Mouse (Mus musculus) heart, postnatal 36 days (tissue): ENCODE data around the gene Adamts18. TPM values are rescaled to one million over a fixed set of nuclear protein-coding genes. Genes with fewer than 3 reads are reported as not detected.
A peak's percentile ranks its signal among the peaks of the same experiment; 100 is the strongest.

Experiments used
- DNase-seq, 2 experiments: peaks; one replicate each; pipeline ENCODE4 v3.0.0; 2021 to 2022
- intact Hi-C: fragments of 180-260 bp; cut with DNase I; formaldehyde crosslinking; loops from one replicate; pipeline ENCODE4 v1.15.1; 2025
- total RNA-seq, 2 experiments: library from RNA; stranded (reverse); gene quantifications; 2 replicates each; pipeline ENCODE4 v1.2.3; 2021

The Adamts18 gene
- not detected for total RNA-seq

- no peak for DNase-seq
- intact Hi-C loops: no loop called here
Observed at GRCm38 (mm10) chr8:113848653-113849135, at the start of gene Adamts18. Gene Adamts18, minus strand, starts transcription at chr8:113848738.

DNA sequence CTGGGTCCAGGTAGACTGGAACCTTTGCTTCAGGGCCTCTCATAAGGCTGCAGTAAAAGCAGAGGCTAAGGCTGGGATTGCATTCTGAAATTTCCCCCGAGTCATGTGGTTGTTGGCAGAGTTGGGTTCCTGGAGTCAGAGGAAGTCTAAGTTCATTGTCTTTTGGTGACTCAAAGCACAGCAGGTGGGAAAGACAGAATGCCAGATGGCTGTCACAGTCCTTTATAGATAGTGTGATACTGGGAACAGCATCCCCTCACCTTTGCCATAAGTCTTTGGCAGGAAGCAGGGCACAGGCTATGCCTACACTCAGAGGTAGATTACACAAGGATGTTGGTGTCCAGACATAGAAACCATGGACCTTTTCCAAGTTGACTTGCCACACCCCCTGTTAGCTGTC, 47.9 kb upstream of the Adamts18 start:
- intact Hi-C loops: no loop called here

DNA sequence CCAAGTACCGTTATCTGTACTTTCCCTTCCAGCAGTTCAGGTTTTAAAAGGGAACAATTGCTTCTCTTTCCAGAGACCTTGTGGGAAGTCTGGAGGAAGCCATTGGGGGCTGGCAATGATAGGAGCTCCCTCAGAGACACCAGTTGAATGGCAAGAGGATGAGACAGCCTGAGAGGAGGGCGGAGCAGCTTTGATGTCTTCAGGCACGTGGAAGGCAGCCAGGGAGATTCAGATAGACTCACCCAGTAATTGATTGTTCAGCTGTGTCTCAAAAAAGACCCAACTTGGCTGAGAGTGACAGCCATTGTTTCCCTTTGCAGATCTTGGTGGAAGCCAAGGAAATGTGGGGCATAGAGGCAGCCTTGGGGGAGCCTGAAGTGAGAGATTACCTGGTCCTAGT, 42.8 kb upstream of the Adamts18 start:
- peak in 1 of 2 experiments; percentile 1 for DNase-seq
- intact Hi-C loops: no loop called here

More for the DNA sequence above, 47.9 kb upstream of the Adamts18 start:
- DNase-seq: no peak

- DNase-seq: no peak
- intact Hi-C loops: no loop called here
Observed at GRCm38 (mm10) chr8:113886509-113886908, 38.0 kb upstream of the Adamts18 start.

GRCm38 (mm10) chr8:113885101-113885500, 36.6 kb upstream of the Adamts18 start:
- intact Hi-C loops: no loop called here
- DNase-seq: no peak

DNA sequence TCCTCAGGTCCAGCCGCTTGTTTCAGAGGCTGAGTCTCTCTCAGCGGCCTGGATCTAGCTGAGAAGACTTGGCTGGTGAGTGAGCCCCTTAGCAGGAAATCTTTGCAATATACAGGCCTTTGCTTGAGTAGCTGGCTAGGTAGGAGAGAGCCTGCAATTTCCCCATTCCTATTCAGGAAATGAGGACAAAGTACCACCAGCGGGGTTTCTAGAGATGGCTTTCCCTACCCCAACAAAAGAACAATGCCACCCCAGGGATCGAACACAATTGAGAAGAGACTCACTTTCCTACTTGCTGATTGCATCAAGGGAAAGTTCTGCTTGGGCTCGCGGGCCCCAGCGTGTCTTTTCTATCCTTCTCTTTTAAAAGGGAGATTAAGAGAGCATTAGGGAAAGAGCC, 35.5 kb upstream of the Adamts18 start:
- DNase-seq: no peak
- intact Hi-C loops: no loop called here

DNA sequence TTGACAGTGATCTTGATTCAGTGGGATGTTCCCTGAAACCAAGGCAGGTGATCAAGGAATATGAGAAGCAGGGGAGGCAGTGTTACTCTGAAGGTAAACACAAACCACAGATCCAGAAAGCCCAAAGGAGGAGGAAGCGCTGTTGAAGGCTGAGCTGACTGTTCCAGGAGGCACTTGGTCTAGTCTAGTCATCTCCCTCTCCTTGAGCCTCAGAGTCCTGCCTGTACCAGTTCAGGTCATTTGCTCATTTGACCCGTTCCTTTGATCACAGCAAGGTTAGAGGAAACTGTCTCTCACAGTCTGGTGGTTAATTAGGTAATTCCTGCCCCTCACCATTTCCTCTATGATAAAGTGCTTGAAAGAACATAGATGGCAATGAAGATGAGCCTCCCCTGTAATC, 34.0 kb upstream of the Adamts18 start:
- DNase-seq: no peak
- intact Hi-C loops: no loop called here

GRCm38 (mm10) chr8:113878411-113879006, 30.0 kb upstream of the Adamts18 start:
- intact Hi-C loops: no loop called here
- no peak for DNase-seq

DNA sequence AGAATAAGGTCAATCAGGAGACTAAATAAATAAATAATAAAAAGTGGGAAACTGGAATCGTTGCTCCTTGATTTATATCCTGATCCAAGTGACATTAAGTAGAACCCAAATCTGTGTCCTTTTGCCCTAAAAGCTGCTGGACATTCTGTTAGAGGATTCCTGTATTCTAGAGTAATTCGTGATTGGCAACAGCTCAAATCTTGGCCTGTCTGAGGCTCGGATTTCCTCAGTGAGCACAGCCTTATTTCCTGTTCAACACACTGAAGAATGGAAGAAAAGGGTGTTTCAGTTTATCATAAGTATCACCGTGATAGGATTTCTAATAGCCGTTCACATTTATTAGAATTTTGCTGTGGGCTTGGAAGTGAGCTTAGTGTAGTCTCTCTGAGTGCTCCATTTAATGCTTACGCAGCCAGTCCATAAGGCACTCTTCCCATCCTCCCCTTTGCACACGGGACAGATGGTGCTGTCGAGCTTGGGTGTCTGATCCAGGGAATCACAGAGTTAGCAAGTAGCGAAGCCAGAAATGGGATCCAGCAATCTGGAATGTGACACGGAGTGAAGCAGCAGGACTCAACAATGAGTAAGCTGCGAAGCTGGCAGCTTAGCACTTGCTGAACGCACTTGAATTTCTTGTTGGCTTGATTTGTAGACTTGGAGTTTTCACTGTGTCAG, 25.0 kb upstream of the Adamts18 start:
- peak in 1 of 2 experiments; percentile 7 for DNase-seq
- intact Hi-C loops: no loop called here

DNA sequence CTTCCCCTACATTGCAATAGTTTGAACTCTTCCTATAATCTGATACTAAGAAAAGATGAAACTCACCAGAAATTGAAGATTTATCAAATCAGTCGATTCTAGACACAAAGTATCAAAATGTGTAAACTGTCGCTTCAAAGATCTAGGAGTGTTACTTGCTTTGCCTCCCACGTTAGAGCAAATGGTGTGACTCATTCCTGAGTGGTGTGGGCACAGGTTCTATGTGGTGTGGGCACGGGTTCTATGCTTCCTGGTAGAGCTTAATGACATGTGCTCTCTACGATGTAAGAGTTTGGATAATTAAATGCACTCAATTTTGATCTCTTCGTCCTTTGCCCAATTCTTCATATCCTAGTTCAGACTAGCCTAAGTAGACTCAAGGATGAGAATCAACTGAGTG, 23.9 kb upstream of the Adamts18 start:
- intact Hi-C loops: no loop called here
- DNase-seq: no peak

GRCm38 (mm10) chr8:113866530-113866929, 18.0 kb upstream of the Adamts18 start:
- DNase-seq: no peak
- intact Hi-C loops: no loop called here

- DNase-seq: no peak
- intact Hi-C loops: no loop called here
Observed at GRCm38 (mm10) chr8:113865326-113866093, 17.0 kb upstream of the Adamts18 start.

DNA sequence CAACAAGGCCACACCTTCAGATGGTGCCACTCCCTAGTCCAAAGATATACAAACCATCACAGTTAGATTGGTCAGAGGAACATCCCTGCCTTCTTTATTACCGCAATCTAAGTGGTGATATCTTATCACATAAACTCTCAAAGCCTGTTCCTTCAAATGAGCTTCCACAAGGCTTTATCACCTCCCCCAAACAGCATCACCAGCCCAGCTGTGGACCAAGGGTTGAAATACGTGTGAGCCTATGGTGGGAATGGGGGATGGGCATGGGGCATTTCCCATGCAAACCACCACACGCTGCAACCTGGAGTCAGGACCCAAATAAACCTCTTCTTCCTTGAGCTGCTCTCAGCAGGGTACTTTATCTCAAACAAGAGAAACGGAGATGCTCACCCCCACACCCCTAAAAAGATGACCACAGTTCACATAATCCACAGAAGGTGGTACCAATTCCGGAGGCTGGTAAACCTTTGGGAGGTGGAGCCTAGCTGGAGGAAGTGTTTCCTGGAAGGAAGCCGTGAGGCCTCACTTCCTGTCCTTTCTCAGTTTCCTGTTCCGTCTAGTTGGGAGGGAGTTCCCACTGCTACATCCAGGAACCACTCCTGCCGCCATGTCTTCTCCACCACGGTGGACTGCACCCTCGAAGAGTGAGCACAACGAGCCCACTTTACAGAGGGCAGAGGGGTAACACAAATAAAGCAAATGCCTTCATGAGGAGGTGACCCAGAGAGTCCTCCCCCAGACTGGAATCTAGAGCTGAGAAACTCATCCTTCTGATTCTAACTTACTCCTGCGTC, 11.5 kb upstream of the Adamts18 start:
- DNase-seq: no peak
- intact Hi-C loops: no loop called here

- DNase-seq: no peak
- intact Hi-C loops: no loop called here
Observed at GRCm38 (mm10) chr8:113858801-113859200, 10.3 kb upstream of the Adamts18 start.

DNA sequence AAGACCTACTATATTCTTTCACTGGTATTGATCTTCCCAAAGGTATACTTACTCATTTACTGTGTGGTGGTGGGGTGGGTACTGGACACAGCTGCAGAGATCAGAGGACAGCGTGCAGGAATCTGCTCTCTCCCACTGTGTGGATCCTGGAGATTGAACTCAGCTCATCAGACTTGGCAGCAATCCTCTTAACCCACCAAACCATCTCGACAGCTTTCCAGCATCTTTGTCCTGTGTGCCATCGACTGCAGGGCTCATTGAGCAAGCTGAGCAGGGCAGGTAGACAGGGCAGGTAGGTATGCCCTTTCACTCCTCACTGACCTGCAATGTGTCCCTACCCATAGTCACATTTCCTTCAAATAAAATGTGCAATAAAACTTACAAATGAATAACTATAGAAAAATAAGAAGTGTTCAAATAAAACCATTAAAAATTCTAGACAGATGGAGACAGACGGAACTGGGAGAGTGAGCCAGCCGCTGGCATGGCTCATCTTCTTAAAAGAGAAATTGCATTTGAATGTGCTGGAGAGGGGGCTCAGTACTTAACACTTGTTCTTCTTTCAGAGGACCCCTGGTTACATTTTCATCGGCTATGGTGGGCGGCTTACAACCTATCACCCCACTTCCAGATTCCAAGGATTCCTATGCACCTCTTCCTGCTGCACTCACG, 6.2 kb upstream of the Adamts18 start:
- intact Hi-C loops: loop anchor here (5.0 kb wide), 1 partner anchor 208 kb away; no protein-coding TSS in a partner anchor
- DNase-seq: no peak

- intact Hi-C loops: loop anchor here (5.0 kb wide), 1 partner anchor 209 kb away; no protein-coding TSS in a partner anchor
- no peak for DNase-seq
Observed at GRCm38 (mm10) chr8:113853714-113854113, 5.2 kb upstream of the Adamts18 start.

DNA sequence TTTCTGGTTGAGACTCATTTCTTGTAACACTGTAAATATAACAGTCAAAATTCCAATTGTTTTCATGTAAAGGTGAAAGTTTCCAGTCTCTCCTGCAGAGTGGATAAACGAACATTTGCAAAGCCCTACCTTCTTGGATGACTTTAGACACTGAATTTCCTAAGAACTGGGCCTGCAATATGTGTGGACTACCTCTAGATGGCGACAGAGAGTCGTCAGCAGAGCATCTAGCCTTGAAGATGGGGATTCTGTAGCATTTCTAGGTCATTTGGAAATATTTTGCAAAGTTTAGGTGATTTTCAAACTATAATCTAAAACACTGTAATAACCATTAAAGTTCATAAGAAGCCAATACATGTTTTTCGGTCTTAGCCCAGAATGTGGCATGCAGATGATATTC, 3.1 kb upstream of the Adamts18 start:
- DNase-seq: no peak
- intact Hi-C loops: loop anchor here (1.0 to 5.0 kb wide), 3 partner anchors 134 to 211 kb away; no protein-coding TSS in a partner anchor

DNA sequence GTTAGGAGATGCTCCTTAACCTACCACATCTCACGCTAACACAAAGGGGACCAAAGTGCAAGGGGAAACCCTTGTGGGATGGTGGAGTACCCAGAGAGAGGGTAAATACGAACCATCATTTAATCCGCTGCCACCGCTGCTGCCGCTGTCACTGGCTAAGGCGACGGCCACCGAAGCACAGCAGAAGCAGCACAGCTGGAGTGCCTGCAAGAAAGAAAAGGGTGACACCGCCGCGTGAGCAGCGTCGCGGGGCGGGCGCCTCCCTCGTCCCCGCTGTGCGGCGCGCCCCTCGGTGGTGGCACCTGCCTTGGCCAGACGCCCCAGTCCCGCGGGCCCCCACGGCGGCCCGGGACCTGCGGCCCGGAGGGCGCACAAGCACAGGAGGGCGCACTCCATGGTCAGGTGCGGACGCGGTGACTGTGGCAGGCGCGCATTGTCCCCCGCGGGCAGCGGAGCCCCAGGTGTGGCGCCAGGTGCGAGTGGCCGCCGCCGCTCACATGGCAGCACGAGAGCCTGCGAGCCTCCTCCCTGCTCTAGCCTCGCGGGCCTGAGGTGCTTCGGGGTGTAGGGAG, 371 bp downstream of the Adamts18 start:
- intact Hi-C loops: no loop called here
- no peak for DNase-seq

- DNase-seq: no peak
Observed at GRCm38 (mm10) chr8:113847606-113848080, 895 bp downstream of the Adamts18 start.

DNA sequence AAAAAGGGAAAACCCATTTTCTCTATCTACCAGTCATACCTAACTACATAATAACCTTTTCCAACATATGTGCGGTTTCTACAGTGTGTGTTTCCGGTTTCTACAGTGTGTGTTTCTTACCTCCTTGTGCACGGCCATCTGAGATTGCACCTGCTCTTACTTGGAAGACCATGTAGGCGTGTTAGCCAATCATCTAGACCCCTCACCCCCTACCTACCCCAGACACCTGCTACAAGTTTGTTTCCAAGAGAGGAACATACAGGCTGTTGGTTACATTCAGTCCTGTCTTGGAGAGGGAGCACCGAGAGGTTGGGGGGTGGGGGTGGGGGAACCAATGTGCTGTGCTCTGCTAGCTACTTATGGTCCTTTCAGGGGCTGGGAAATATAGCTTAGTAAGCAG, 1.9 kb downstream of the Adamts18 start:
- intact Hi-C loops: no loop called here
- DNase-seq: no peak

More at GRCm38 (mm10) chr8:113847606-113848080, 895 bp downstream of the Adamts18 start:
- intact Hi-C loops: no loop called here
